22 mouse cellular contexts compared by ENCODE assay signal in the genomic region with DNA sequence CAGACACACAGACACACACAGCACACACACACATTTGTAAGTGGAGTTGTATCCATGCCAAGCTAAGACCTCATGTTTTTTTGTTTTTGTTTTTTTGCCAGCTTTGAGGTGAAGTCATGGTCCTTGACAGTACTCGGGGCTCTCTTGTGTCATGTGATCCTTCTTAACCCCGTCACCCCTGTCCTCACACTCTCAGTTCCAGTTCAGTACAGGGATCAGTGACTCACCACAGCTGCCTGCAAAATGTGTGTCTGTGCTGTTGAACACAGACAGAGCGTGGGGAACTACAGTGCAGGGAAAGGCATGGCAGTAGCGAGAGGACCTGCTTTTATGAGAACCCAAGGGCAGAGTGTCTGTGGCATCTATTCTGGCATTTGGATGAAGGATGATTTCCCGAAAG. TPM values are rescaled to one million over a fixed set of nuclear protein-coding genes. Genes with fewer than 3 reads are reported as not detected.
A peak's percentile ranks its signal among the peaks of the same experiment; 100 is the strongest.
DNase-seq lines count a peak whose midpoint lies in the region; ATAC-seq lines count a peak whose summit lies in the region.
"Had no signal": no experiment of that assay in that cellular context is flagged by ENCODE, and none has a peak within 500 bp of the region (broad histone marks: within the 10 kb centered on the region; RNA-seq: fewer than 3 reads in every experiment).

No protein-coding gene starts in this region.

- H3K9ac ChIP-seq in forebrain, embryonic 12.5 days: no peak overlapping the region
- H3K9ac ChIP-seq: hindbrain, embryonic 15.5 days; intestine, embryonic 15.5 days; kidney, embryonic 15.5 days; limb, embryonic 15.5 days; liver, embryonic 15.5 days; neural tube, embryonic 12.5 days had no signal

- H3K9me3 ChIP-seq in forebrain, embryonic 12.5 days: no peaks in the 10 kb centered on the region
- H3K9me3 ChIP-seq: forebrain, embryonic 10.5 days; hindbrain, embryonic 15.5 days; intestine, embryonic 15.5 days; kidney, embryonic 15.5 days; limb, embryonic 15.5 days; liver, embryonic 15.5 days; neural tube, embryonic 12.5 days had no signal

- DNase-seq in 3T3-L1 (ENCODE audit: low read depth, low spot score) (peak; percentile 57), A20 (ENCODE audit: low read depth, low spot score) (peak; percentile 57), MN1 (ENCODE audit: low spot score) (no peak)
- peak; percentile 25 for DNase-seq in adrenal gland, adult 8-10 months
- no peak for DNase-seq in thymus, postnatal 36 days
- DNase-seq: cerebellum, adult 11 months; cerebellum, postnatal 25 days; gastrocnemius, postnatal 10 days; heart, adult 2 months; heart, postnatal 4 days; layer of hippocampus, postnatal 36 days; right cerebral cortex, adult 18-20 months; thymus, postnatal 14 days had no signal

- peaks cover 3% of the 10 kb centered on the region; the same call in 1 of the 2 replicates for H3K4me1 ChIP-seq in forebrain, embryonic 12.5 days
- H3K4me1 ChIP-seq: hindbrain, embryonic 15.5 days; intestine, embryonic 15.5 days; kidney, embryonic 15.5 days; limb, embryonic 15.5 days; liver, embryonic 15.5 days had no signal

- no peaks in the 10 kb centered on the region for H3K36me3 ChIP-seq in forebrain, embryonic 12.5 days (replicated peaks)
- H3K36me3 ChIP-seq: forebrain, embryonic 10.5 days; hindbrain, embryonic 15.5 days; intestine, embryonic 15.5 days; kidney, embryonic 15.5 days; limb, embryonic 15.5 days; liver, embryonic 15.5 days; neural tube, embryonic 12.5 days had no signal

- 77% methylated on average over 5 of the region's 5 CpGs for WGBS in forebrain, embryonic 12.5 days

- peak; percentile 45 for ATAC-seq in granulocyte monocyte progenitor cell, adult 5-6 weeks (replicated peaks; ENCODE audit: poor library complexity, severe bottlenecking)
- no peak for ATAC-seq in forebrain, embryonic 12.5 days (ENCODE audit: low FRiP score)
- ATAC-seq: intestine, embryonic 15.5 days had no signal

- H3K27me3 ChIP-seq in forebrain, embryonic 12.5 days: no peaks in the 10 kb centered on the region
- H3K27me3 ChIP-seq: hindbrain, embryonic 15.5 days; intestine, embryonic 15.5 days; kidney, embryonic 15.5 days; limb, embryonic 15.5 days; neural tube, embryonic 12.5 days had no signal

- H3K27ac ChIP-seq in forebrain, embryonic 12.5 days: no peak overlapping the region
- H3K27ac ChIP-seq: forebrain, embryonic 10.5 days; heart, adult 2 months; hindbrain, embryonic 15.5 days; intestine, embryonic 15.5 days; kidney, embryonic 15.5 days; limb, embryonic 15.5 days; liver, embryonic 15.5 days; neural tube, embryonic 12.5 days had no signal

- no peak overlapping the region for H3K4me2 ChIP-seq in forebrain, embryonic 12.5 days
- H3K4me2 ChIP-seq: hindbrain, embryonic 15.5 days; intestine, embryonic 15.5 days; kidney, embryonic 15.5 days; limb, embryonic 15.5 days; liver, embryonic 15.5 days; neural tube, embryonic 12.5 days had no signal

- no peak overlapping the region for H3K4me3 ChIP-seq in forebrain, embryonic 12.5 days (replicated peaks)
- H3K4me3 ChIP-seq: forebrain, embryonic 10.5 days; heart, adult 2 months; hindbrain, embryonic 15.5 days; intestine, embryonic 15.5 days; kidney, embryonic 15.5 days; limb, embryonic 15.5 days; liver, embryonic 15.5 days; neural tube, embryonic 12.5 days had no signal

RNA-seq across cellular contexts. Expression of gene Ubash3b, which starts 17.6 kb away (rescaled TPM):
- total RNA-seq in adrenal gland, adult 8-10 months (2022): 1 to 10 TPM; 2.0 to 2.3 (median 2.1) TPM
- total RNA-seq in granulocyte monocyte progenitor cell, adult 5-6 weeks (2014; fragmentation: Nextera tagmentation): 5.9 and 8.3 TPM in 2 replicates
- 6.5 and 7.2 TPM in 2 replicates for total RNA-seq in granulocyte monocyte progenitor cell, adult 5-6 weeks (2017)
- 8.1 and 9.9 TPM in 2 replicates for polyA plus RNA-seq in forebrain, embryonic 12.5 days (2016; fragmentation: Nextera tagmentation; extraction: Ambion mirVana)

Comparison
In these comparisons a context has a peak if more than half of its experiments do, and no peak if none do; other contexts are left out.
1. DNase-seq: peak in 3T3-L1 (single experiment), A20 (single experiment) and adrenal gland, adult 8-10 months (single experiment); none in thymus, postnatal 36 days (0 of 2) and MN1 (single experiment).